Mouse (Mus musculus): ENCODE measurements around the gene Ccdc7a.

GRCm38 (mm10) chr8:128732254-128732653 lies 333.1 kb downstream of the Ccdc7a start:
- TF ChIP-seq CTCF (IDR thresholded peaks at IDR 0.05; ENCODE audit: low read depth) (no peak), EP300 (IDR thresholded peaks at IDR 0.05; ENCODE audit: low read depth) (no peak)

All from heart, postnatal 0 days (tissue).